8 mouse cellular contexts compared by ENCODE assay signal in genomic region chr15:89373027-89373761, GRCm38 (mm10). TPM values are rescaled to one million over a fixed set of nuclear protein-coding genes. Genes with fewer than 3 reads are reported as not detected.
DNase-seq lines count a peak whose midpoint lies in the region; ATAC-seq and TF ChIP-seq lines count a peak whose summit lies in the region.

No protein-coding gene starts in this region.

- H3K4me2 ChIP-seq in embryonic facial prominence, embryonic 14.5 days (ENCODE audit: low read depth, low read length), result peak overlapping the region; percentile 92
- H3K4me2 ChIP-seq in limb, embryonic 12.5 days, result peak overlapping the region; percentile 78
- peak overlapping the region; percentile 87 for H3K4me2 ChIP-seq in midbrain, embryonic 14.5 days (ENCODE audit: low read length)

- no peak for TF ChIP-seq POLR2A in heart, adult 2 months (IDR thresholded peaks at IDR 0.05; ENCODE audit: insufficient read depth, low read depth, low read length)

- intact Hi-C loops in heart, adult 2 months (cut with DNase I), result loop anchor here (2.0 to 10.0 kb wide), 2 partner anchors 18 to 228 kb away; partner anchors contain the start of genes Lmf2, Mapk11, Mapk12 and Ncaph2

- H3K27ac ChIP-seq in embryonic facial prominence, embryonic 14.5 days (replicated peaks; ENCODE audit: low read depth, low read length), result peak overlapping the region; percentile 86
- peak overlapping the region; percentile 99 for H3K27ac ChIP-seq in heart, adult 2 months
- H3K27ac ChIP-seq in limb, embryonic 12.5 days, result peak overlapping the region; percentile 94
- H3K27ac ChIP-seq in midbrain, embryonic 14.5 days (replicated peaks; ENCODE audit: low read depth, low read length), result peak overlapping the region; percentile 93

- WGBS in embryonic facial prominence, embryonic 14.5 days, result 1% methylated on average over 24 of the region's 35 CpGs
- 2% methylated on average over 35 of the region's 35 CpGs for WGBS in heart, adult 2 months
- WGBS in limb, embryonic 12.5 days, result 2% methylated on average over 35 of the region's 35 CpGs
- WGBS in midbrain, embryonic 14.5 days, result 2% methylated on average over 35 of the region's 35 CpGs

- H3K9ac ChIP-seq in embryonic facial prominence, embryonic 14.5 days (ENCODE audit: low read depth, low read length), result peak overlapping the region; percentile 84
- peak overlapping the region; percentile 73 for H3K9ac ChIP-seq in heart, adult 2 months (ENCODE audit: low read depth, low read length)
- H3K9ac ChIP-seq in limb, embryonic 12.5 days (replicated peaks), result peak overlapping the region; percentile 77
- peak overlapping the region; percentile 81 for H3K9ac ChIP-seq in midbrain, embryonic 14.5 days (replicated peaks; ENCODE audit: low read length)

- peak; percentile 78 for TF ChIP-seq CTCF in heart, adult 2 months (IDR thresholded peaks at IDR 0.05)

- H3K9me3 ChIP-seq in embryonic facial prominence, embryonic 14.5 days (ENCODE audit: control insufficient read depth, low read length), result no peaks in the 10 kb centered on the region
- no peaks in the 10 kb centered on the region for H3K9me3 ChIP-seq in limb, embryonic 12.5 days
- no peaks in the 10 kb centered on the region for H3K9me3 ChIP-seq in midbrain, embryonic 14.5 days (ENCODE audit: control insufficient read depth, low read length)

- H3K4me3 ChIP-seq in embryonic facial prominence, embryonic 14.5 days (ENCODE audit: low read depth, low read length), result peak overlapping the region; percentile 72
- peak overlapping the region; percentile 63 for H3K4me3 ChIP-seq in heart, adult 2 months
- H3K4me3 ChIP-seq in limb, embryonic 12.5 days (replicated peaks), result peak overlapping the region; percentile 64
- peak overlapping the region; percentile 70 for H3K4me3 ChIP-seq in midbrain, embryonic 14.5 days (replicated peaks; ENCODE audit: low read depth, low read length)

- DNase-seq in 416B (ENCODE audit: low read depth), result peak; percentile 94
- peak; percentile 71 to 75 for DNase-seq in adrenal gland, postnatal 4 days (ENCODE audit: low spot score in 2 of 2)
- DNase-seq in embryonic facial prominence, embryonic 14.5 days (ENCODE audit: low spot score), result peak; percentile 89
- peak; percentile 89 for DNase-seq in heart, adult 2 months
- peak; percentile 84 to 90 for DNase-seq in kidney, adult 8-10 months
- DNase-seq in midbrain, embryonic 14.5 days, result peak; percentile 85
- DNase-seq in spleen, adult 18-20 months, result peak; percentile 75 to 89

- peaks cover 8% of the 10 kb centered on the region; the same call in 1 of the 2 replicates for H3K4me1 ChIP-seq in embryonic facial prominence, embryonic 14.5 days (ENCODE audit: control insufficient read depth, insufficient read depth, low read length)
- peaks cover 7% of the 10 kb centered on the region for H3K4me1 ChIP-seq in heart, adult 2 months (ENCODE audit: control insufficient read depth, insufficient read depth, low read length)
- peaks cover 18% of the 10 kb centered on the region for H3K4me1 ChIP-seq in limb, embryonic 12.5 days (replicated peaks)
- H3K4me1 ChIP-seq in midbrain, embryonic 14.5 days (ENCODE audit: control insufficient read depth, insufficient read depth, low read length), result peaks cover 11% of the 10 kb centered on the region

- H3K27me3 ChIP-seq in embryonic facial prominence, embryonic 14.5 days (replicated peaks; ENCODE audit: control insufficient read depth, insufficient read depth, low read length), result peaks cover 29% of the 10 kb centered on the region
- 0 out of 2 replicates have a peak, but pooled peaks cover 2% of the 10 kb centered on the region for H3K27me3 ChIP-seq in heart, adult 2 months (ENCODE audit: control insufficient read depth, insufficient read depth, low read length)
- H3K27me3 ChIP-seq in limb, embryonic 12.5 days, result peaks cover 25% of the 10 kb centered on the region
- H3K27me3 ChIP-seq in midbrain, embryonic 14.5 days (ENCODE audit: control insufficient read depth, insufficient read depth, low read length), result peaks cover 23% of the 10 kb centered on the region

- H3K79me2 ChIP-seq in heart, adult 2 months (replicated peaks; ENCODE audit: control insufficient read depth, insufficient read depth, low read length), result no peaks in the 10 kb centered on the region

- peak; percentile 90 for ATAC-seq in embryonic facial prominence, embryonic 14.5 days (ENCODE audit: low read depth)
- ATAC-seq in limb, embryonic 12.5 days (ENCODE audit: insufficient number of reproducible peaks, insufficient read depth, low FRiP score, low TSS enrichment, low read depth), result peak; percentile 56
- ATAC-seq in midbrain, embryonic 14.5 days (ENCODE audit: low FRiP score, low TSS enrichment), result peak; percentile 75

- no peak for TF ChIP-seq EP300 in heart, adult 2 months (IDR thresholded peaks at IDR 0.05; ENCODE audit: insufficient read depth, low read depth, low read length)

- H3K36me3 ChIP-seq in embryonic facial prominence, embryonic 14.5 days (ENCODE audit: control insufficient read depth, insufficient read depth, low read length), result peaks cover 46% of the 10 kb centered on the region
- no peaks in the 10 kb centered on the region for H3K36me3 ChIP-seq in heart, adult 2 months (ENCODE audit: control insufficient read depth, insufficient read depth, low read length)
- peaks cover 49% of the 10 kb centered on the region for H3K36me3 ChIP-seq in limb, embryonic 12.5 days
- peaks cover 46% of the 10 kb centered on the region for H3K36me3 ChIP-seq in midbrain, embryonic 14.5 days (ENCODE audit: control insufficient read depth, insufficient read depth, low read length)

RNA-seq across cellular contexts. Expression of gene Sco2, which starts 0.5 kb away (rescaled TPM):
- 10 to 100 TPM; 20.2 to 22.5 TPM for total RNA-seq in adrenal gland, postnatal 4 days (2021)
- polyA plus RNA-seq in embryonic facial prominence, embryonic 14.5 days (2014; fragmentation: Nextera tagmentation; extraction: Ambion mirVana), result 6.0 and 6.3 TPM in 2 replicates
- 10 to 100 TPM; 25.1 to 29.4 TPM for total RNA-seq in heart, adult 2 months (2021)
- polyA plus RNA-seq in heart, adult 2 months (2012; rRNA removed), result 35.6 and 40.7 TPM in 2 replicates
- polyA plus RNA-seq in limb, embryonic 12.5 days (2016; fragmentation: Nextera tagmentation; extraction: Ambion mirVana), result 4.2 and 5.3 TPM in 2 replicates
- 12.2 and 20.7 TPM in 2 replicates for polyA plus RNA-seq in midbrain, embryonic 14.5 days (2014; fragmentation: Nextera tagmentation; extraction: Ambion mirVana)

RNA-seq across cellular contexts. Expression of gene Tymp, which starts 3.6 kb away (rescaled TPM):
- 1 to 10 TPM in 1 of 2 experiments, under 1 TPM in 1; 0.87 to 1.9 TPM for total RNA-seq in adrenal gland, postnatal 4 days (2021)
- polyA plus RNA-seq in embryonic facial prominence, embryonic 14.5 days (2014; fragmentation: Nextera tagmentation; extraction: Ambion mirVana), result 1.6 TPM in 2 replicates
- under 1 TPM; 0.18 to 0.47 TPM for total RNA-seq in heart, adult 2 months (2021)
- polyA plus RNA-seq in heart, adult 2 months (2012; rRNA removed), result 1.1 and 1.8 TPM in 2 replicates
- polyA plus RNA-seq in limb, embryonic 12.5 days (2016; fragmentation: Nextera tagmentation; extraction: Ambion mirVana), result 1.5 TPM in 2 replicates
- 2.7 and 3.0 TPM in 2 replicates for polyA plus RNA-seq in midbrain, embryonic 14.5 days (2014; fragmentation: Nextera tagmentation; extraction: Ambion mirVana)

RNA-seq across cellular contexts. Expression of gene Odf3b, which starts 5.9 kb away (rescaled TPM):
- total RNA-seq in adrenal gland, postnatal 4 days (2021), result 1 to 10 TPM in 1 of 2 experiments, under 1 TPM in 1; 0.34 to 1.5 TPM
- 1.3 and 1.7 TPM in 2 replicates for polyA plus RNA-seq in embryonic facial prominence, embryonic 14.5 days (2014; fragmentation: Nextera tagmentation; extraction: Ambion mirVana)
- total RNA-seq in heart, adult 2 months (2021), result under 1 TPM; 0.91 to 0.94 TPM
- 3.6 and 9.1 TPM in 2 replicates for polyA plus RNA-seq in heart, adult 2 months (2012; rRNA removed)
- 0.33 and 0.48 TPM in 2 replicates for polyA plus RNA-seq in limb, embryonic 12.5 days (2016; fragmentation: Nextera tagmentation; extraction: Ambion mirVana)
- 0.74 and 0.82 TPM in 2 replicates for polyA plus RNA-seq in midbrain, embryonic 14.5 days (2014; fragmentation: Nextera tagmentation; extraction: Ambion mirVana)

RNA-seq across cellular contexts. Expression of gene Klhdc7b, which starts 11.5 kb away (rescaled TPM):
- not detected for total RNA-seq in adrenal gland, postnatal 4 days (2021)
- not detected in 2 replicates for polyA plus RNA-seq in embryonic facial prominence, embryonic 14.5 days (2014; fragmentation: Nextera tagmentation; extraction: Ambion mirVana)
- total RNA-seq in heart, adult 2 months (2021), result not detected
- polyA plus RNA-seq in heart, adult 2 months (2012; rRNA removed), result not detected in 2 replicates
- polyA plus RNA-seq in limb, embryonic 12.5 days (2016; fragmentation: Nextera tagmentation; extraction: Ambion mirVana), result 0.05 TPM in 1 of 2 replicates, not detected in the other
- 0.08 TPM in 1 of 2 replicates, not detected in the other for polyA plus RNA-seq in midbrain, embryonic 14.5 days (2014; fragmentation: Nextera tagmentation; extraction: Ambion mirVana)

RNA-seq across cellular contexts. Expression of gene Ncaph2, which starts 17.7 kb away (rescaled TPM):
- 100 to 1,000 TPM; 126 to 133 TPM for total RNA-seq in adrenal gland, postnatal 4 days (2021)
- polyA plus RNA-seq in embryonic facial prominence, embryonic 14.5 days (2014; fragmentation: Nextera tagmentation; extraction: Ambion mirVana), result 139 and 162 TPM in 2 replicates
- total RNA-seq in heart, adult 2 months (2021), result 10 to 100 TPM; 49.3 to 55.7 TPM
- 69.9 and 70.0 TPM in 2 replicates for polyA plus RNA-seq in heart, adult 2 months (2012; rRNA removed)
- 175 and 183 TPM in 2 replicates for polyA plus RNA-seq in limb, embryonic 12.5 days (2016; fragmentation: Nextera tagmentation; extraction: Ambion mirVana)
- polyA plus RNA-seq in midbrain, embryonic 14.5 days (2014; fragmentation: Nextera tagmentation; extraction: Ambion mirVana), result 106 and 111 TPM in 2 replicates

Comparison
In these comparisons a context has a peak if more than half of its experiments do, and no peak if none do; other contexts are left out.
1. Peak in every context shown above with its lines: DNase-seq, ATAC-seq, H3K4me3 ChIP-seq and H3K27ac ChIP-seq.